Mouse (Mus musculus): ENCODE measurements around the gene Stat3.

Gene Stat3

DNA sequence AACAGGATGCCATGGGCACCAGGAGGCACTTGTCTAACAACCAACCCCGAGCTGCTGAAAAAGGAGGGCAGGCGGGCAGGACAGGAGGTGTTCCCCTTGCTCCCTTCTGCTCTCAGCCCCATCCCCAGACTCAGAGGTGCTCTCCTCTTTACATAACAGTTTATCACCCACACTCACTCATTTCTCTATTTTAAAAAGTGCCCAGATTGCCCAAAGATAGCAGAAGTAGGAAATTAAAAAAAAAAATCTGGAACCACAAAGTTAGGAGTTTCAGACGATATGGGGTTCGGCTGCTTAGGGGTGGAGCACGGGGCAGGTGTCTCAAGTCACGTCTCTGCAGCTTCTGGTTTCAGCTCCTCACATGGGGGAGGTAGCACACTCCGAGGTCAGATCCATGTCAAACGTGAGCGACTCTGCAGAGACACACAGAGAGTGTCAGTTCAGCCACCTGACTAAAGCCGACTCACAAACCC, 51.0 kb downstream of the Stat3 start:
- no peak for DNase-seq

DNA sequence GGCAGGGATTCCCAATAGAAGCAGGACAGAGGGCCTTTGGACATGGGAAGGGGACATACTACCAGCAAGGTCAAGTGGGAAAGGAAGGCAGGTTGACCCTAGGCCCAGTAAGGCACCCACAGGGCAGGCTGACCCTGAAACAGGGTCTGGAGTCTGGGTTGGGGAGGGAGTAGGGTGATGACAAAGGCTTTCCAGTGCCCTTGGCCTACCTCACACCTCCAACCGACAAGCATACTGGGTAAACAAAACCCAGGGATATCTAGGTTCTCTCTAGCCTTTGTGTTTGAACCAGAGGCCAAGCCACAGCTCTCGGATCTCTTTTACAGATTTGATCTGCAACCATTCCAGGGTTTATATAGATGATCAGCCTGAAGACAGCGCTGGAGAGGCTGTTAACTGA, 51.6 kb downstream of the Stat3 start:
- no peak for DNase-seq

DNA sequence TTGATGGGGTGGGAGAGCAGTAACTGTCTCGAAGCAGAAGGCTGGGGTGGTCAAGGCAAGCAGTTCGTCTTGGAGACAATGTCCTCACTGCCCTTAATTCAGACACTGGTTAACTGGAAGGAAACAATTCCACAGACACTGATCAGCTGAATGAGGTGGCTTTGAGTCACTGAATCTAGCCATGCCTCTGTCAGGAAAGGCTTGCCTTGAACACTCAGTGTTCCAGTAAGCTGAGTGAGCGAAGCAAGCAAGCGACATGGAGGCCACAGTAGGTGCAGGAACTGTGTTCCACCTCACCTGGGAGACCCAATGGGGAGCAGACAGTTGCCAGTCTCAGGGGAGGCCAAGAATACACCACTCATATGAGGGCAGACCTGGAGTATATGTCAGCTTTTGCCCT, 52.1 kb downstream of the Stat3 start:
- DNase-seq = no peak

DNA sequence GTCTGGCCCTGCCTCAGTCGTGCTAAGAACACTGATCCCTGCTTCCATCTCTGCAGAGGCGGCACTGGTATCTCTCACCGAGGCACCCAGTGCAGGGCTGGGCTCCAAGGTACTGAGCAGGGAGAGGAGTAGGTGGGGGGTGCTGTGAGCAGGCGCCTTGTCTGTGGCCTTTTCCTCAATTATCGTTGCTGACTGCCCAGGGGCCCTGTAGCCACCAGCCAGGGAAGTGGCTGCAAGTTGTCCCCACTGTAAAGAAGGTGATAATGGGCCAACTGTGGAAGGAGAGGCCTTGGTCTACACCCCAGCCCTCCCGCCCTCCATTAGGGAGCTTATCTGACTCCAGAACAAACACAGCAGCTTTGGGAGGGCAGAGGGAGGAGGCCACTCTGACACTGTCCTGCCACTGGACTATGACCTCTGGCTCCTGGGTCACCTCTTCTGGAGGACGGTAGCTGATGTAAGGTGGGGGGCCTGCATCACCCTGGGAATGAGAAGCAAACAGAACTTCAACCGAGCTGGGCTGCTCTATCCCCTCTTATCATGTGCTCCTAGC, 53.1 kb downstream of the Stat3 start:
- no peak for DNase-seq

DNA sequence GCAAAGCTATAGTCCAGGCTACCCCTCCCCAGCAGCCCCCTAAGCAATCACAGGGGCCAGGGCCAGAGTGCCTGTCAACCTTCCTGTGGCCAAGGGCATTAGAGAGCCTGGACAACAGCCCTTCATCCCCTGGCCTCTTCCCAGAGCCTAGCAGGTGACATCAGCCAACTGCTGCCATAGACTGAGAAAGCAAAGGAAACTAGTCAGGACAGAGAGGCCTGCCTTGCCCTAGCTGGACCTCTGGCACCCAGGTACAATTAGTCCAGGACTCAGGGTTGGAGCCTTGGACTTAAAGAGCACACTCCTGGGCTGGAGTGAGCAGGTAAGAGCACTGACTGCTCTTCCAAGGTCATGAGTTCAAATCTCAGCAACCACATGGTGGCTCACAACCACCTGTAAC, 53.9 kb downstream of the Stat3 start:
- DNase-seq = no peak

DNA sequence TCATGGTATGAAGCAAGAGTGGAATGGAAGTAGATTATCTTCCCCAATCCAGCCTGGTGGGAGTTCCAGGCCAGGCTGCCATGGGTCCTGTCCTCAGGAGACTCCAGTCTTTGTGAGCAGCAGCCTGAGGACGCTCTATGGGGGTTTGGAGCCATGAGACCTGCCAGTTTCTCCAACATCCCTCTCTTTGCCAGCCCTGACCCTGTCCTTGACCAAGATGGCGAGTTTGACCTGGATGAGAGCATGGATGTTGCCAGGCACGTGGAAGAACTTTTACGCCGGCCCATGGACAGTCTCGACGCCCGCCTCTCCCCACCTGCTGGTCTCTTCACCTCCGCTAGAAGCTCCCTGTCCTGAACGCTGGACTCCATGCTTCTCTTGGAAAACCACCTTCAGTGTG, 55.7 kb downstream of the Stat3 start:
- DNase-seq = no peak

DNA sequence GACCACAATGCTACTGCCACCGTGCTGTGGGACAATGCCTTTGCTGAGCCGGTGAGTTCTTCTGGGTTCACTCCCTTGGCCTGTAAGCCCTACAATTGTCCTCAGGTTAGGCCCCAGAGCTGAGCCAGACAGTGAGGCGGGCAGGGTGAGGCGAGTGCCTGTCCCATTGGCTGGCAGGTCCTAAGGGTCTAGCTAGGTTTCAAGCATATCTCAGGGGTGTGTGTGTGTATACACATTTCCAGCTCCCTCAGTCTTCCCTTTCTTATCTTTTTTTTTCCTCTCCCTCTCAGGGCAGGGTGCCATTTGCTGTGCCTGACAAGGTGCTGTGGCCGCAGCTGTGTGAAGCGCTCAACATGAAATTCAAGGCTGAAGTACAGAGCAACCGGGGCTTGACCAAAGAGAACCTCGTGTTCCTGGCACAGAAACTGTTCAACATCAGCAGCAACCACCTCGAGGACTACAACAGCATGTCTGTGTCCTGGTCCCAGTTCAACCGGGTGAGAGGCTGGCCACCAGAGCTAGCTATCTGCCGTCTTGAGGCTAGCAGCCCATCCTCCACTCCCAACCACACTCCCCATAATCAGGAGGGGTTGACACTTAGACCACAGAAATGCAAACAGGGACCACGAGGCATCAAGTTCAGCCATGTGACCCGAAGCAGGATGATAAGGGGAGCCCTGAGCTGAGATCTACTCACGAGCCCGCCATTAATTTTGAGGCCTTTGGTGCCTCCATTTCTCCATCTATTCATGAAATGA, 59.8 kb downstream of the Stat3 start:
- DNase-seq = no peak

DNA sequence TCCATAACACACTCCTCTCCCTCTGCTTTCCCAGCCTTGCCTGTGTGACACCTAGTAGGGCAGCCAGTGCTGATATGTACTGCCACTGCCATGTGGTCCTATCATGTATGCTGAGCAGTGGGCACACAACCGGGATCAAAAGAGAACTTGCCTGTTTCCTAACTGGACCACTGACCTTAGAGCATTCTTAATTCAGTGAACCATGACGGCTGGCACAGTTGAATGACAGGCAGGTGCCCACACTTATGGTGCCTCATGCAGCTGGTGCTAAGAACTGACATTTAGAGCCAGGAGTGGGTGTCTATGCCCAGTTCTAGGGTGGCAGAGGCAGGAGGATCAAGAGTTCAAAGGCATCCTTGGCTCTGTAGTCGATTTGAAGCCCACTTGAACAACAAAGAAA, 63.6 kb downstream of the Stat3 start:
- no peak for DNase-seq

DNA sequence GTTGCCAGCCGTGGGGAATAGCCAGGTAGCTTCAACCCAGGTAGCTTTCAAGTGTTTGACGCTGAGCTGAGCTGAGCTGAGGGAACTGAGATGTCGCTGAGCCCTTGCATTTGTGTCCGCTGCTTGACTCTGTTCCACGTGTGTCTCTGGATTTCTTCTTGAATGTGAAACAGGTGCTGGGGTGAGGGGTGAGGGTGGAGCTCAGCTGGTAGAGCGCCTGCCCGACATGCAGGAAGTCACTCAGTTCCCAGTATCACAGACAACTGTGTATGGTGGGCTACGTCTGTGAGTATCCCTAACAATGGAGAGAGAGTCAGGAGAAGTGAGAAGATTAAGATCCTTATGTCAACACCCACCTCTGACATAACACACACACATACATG, 68.4 kb downstream of the Stat3 start:
- DNase-seq = no peak

DNA sequence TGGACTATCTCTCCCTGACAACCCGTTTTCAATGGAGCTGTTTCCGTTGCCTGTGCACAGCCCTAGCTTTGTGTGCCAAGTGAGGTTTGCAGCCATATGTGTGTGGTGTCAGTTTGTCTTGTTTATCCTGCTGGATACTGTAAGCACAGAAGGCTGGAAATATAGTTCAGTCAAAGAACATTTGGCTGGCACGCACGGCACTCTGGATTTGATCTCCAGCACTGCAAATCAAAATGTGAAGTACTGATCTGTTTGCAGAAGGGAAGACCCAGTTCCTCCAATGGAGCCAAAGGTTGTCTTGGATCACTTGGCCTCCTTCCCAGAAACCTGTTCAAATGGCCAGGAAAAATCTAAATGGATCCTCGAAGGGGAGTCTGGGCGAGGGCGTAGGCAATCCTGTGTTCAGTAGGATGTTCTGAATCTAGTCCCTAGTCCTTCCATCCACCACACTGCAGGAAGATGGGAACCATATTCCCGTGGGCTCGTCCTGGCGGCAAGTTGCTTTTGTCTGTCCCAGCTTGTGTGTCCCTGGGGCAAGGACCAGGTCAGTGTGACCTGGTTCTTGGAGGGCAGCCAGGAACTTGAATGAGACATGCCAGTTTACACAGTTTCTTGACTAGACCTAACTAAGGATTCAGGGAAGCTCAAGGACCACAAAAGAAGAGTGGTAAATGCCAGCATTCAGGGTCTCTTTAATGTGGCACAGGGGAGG, 68.9 kb downstream of the Stat3 start:
- no peak for DNase-seq

DNA sequence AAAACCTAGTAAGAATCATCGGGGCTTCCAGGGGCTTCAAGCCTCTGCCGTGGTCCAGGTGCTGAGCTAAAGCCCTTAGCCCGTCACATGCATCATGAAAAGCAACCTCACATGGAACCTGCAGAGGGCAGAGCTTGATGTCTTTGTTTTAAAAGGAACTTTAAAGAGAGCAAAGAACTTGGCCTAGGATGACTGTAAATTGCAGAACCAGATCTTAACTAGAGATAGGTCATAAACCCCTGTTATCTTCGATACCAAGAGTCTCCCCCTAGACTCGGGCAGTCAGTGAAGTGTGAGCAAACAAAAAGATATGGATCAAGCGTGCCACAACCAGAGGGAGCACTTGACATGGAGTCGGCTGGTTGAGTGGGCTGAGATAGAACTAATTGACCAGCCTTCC, 73.7 kb downstream of the Stat3 start:
- DNase-seq = no peak

DNA sequence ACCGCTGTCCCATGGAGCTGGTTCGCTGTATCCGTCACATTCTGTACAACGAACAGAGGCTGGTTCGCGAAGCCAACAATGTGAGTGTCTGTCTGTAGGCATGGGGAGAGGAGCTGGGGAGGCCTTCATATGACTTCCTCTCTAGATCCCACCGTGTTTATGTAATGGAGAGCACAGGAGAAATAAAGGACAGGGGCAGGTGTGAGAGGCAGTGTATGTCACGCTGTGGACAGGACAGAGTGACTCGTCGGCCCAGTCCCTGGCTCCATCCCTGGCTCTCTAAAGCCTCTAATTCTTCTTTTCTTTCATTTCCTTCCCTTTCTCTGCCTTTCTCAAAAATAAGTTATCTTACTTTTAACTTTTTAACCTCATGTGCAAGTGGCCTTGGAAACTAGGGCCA, 76.2 kb downstream of the Stat3 start:
- DNase-seq = no peak

DNA sequence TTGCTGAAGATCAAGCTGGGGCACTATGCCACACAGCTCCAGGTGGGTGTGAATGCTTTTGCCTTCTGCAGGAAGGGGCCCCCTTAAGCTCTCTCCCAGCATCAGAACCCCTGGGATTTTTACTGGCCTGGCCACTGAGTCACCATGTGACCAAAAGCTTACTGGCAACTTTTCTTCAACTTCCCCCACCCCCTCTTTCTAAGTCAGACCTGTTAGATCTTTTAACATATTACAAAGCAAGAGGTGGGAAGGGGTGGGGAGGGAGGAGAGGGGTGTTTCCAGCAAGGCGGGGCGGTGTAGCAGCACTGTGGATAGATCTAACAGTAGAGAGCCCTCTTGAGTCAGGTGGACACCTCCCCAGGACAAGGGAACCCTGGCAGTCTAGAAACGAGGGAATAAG, 77.5 kb downstream of the Stat3 start:
- DNase-seq = no peak

DNA sequence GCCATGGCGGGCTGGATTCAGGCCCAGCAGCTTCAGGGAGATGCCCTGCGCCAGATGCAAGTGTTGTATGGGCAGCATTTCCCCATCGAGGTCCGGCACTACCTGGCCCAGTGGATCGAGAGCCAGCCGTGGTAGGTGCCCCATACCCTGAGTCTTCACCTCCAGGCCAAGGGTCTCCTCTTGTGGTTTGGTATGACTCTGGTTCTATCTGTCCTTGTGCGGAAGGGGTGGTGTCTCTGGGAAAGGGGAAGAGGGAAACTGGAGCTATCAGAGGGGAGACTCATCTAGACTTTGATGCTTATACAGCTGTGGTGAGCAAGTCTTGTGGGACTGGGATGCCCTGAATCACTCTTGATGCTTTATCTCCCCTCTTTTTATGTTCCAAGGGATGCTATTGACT, 78.0 kb downstream of the Stat3 start:
- no peak for DNase-seq

DNA sequence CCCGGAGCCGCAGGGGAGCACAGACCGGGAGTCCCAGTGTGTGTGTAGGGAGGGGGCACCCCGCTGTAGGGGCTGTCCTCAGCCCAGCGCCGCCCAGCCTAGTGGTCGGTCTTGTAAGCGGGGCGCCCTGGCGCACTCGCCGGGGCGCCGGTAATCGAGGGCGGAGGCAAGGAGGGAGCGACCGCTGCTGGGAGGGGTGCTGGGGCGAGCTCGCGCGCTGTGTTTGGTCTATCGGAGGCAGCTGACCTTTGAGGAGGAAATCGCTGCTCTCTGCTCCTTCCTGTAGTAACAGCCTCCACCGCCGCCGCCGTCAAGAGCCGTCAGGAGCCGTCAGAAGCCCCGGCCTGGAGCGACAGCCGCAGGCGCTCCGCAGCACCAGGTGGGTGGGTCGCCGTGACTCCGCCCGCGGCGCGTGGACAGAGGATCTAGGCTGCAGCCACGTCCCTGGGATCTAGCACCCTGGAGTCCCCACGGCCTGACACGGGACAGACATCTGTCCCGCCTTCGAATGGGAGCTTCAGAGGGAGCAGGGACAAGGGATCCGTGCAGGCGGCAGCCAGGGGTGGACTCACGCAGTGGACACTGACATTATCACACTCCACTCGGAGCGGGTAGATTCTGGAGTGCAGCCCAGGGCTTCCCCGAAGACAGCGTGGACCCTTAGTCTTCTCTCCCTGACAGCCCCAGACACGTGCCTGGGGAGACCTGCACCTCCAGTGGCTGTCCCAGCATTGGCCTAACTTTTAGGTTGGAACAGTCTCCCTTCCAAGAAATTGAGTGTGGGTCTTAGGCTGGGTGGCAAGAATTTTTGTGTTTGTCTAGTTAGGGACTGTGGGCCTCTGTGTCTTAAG, 78.9 kb downstream of the Stat3 start:
- peak; percentile 94 for DNase-seq

DNA sequence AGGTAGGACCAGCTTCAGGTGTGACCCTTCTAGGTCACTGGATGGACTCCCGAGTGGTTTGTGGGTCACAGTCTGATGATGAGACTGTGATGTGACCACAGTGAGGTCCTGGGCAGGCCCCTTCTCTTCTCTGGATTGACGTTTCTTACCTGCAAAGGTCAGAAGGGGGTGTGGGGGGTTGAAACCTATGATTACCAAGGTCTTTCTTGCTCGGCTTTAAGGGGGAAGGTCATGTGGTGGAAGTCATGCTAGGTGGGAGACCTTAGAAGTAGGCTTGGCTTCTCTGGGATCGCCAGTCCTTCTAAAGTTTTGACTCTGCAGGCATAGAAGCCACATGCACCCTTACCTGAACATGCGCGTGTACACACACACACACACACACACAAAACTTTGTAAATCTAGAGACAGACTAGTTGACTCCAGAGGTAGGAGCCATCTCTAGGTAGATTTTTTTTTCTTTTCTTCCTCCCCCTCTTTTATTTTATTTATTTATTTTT, 79.7 kb downstream of the Stat3 start:
- DNase-seq = no peak

DNA sequence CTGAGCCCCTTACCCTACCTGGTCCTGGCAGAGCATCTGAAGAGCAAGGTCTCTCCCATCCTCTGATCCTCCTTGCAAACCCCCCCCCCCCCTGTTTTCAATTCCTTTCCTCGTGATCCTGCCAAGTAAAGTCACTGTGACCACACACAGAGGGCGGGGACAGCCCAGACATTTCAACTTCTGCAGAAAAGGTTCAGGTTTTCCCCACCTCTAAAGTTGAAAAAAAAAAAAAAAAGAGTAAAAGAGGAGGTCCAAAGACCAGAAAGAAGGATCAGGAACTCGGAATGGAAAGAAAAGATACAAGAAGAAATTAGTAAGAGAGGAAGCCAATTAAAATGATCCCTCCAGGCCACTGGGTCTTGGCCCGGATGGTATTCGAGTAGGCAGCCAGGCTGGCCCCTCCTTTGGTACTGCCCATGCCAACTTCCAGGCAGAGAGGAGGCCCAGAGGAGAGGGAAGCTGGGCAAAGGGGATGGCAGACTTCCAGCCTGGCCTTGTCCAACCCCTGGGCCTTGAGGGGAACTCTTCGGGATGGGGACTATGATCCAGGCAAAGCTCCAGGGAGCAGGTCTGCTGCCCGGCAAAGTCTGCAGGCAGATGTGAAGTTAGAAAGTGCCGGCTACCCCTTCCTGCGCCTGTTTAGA, 80.3 kb downstream of the Stat3 start, which contains the start of gene Stat5a:
Stat5a (plus strand) TSS at position 417 of the 644 bp plus-strand sequence.
- DNase-seq = peak; percentile 71

DNA sequence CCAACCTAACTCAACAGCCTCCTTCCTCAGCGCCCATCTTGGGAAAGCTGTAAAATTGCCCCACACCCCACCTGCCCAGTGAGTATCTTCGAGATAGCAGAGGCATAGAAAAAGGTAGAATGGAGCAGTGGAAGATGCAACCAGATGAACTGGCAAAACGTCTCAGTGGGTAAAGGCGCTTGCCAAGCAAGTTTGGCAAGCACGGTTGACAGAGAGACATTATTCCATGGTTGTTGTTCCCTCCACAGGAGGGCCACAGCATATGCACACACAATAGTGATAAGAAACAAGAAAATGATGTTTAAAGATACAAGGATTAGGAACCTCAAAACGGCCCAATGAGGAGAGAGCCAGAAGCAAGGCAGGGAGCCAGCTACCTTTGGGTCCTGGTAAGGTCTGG, 81.4 kb downstream of the Stat3 start:
- DNase-seq = no peak

DNA sequence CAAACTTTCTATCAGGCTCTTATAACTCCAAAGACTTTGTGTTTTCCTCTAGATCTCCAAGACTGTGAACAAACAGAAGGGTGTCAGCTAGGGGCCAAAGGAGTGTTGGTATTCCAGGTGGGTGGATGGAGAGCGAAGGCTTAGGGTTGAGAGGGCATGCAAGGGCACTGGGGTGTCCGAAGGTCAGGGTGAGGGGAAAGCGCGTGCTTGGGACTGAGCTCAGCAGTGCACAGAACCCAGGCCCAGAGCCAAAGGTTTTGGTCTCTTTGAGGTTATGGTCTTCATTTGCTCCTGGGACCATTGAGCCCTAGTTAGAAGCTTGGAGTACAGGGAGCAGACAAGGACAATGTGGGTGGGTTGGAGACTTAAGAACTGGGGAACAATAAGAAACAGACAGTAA, 84.2 kb downstream of the Stat3 start:
- no peak for DNase-seq

DNA sequence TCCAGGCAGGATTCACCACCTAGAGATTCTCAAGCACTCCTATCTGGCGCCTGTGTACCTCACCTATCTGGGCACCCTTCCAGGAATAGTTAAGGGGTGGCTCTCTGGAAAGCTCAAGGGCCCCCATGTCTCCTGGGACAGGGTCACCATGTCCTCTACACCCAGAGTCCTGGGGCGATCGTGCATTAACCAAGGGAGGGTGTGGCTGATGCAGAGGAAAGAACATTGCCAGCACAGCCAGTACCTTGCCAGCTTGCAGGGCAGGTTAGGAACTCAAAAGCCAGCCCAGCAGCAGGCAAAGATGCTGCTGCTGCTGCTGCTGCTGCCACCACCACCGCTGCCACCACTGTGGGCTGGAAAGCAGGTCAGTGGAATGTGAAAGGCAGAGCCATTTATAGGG, 85.1 kb downstream of the Stat3 start:
- DNase-seq = no peak

DNA sequence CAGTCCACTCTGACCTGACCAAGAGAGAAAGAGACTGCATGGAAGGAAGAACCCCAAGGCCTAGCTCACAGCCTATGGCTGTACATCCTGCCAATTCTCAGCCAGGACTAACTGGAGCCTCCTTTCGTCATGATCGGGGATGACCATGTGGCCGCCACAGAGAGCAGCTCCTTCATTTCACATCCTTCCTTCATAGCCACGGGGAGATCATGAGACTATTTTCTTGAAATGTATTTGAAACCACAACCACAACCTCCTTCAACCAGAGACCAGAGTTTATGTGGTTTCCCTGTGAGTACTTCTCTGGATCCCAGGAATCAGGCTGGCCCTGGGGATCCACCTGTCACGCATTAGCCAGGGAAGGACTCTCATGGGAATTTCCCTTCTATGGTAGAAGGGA, 86.3 kb downstream of the Stat3 start:
- no peak for DNase-seq

DNA sequence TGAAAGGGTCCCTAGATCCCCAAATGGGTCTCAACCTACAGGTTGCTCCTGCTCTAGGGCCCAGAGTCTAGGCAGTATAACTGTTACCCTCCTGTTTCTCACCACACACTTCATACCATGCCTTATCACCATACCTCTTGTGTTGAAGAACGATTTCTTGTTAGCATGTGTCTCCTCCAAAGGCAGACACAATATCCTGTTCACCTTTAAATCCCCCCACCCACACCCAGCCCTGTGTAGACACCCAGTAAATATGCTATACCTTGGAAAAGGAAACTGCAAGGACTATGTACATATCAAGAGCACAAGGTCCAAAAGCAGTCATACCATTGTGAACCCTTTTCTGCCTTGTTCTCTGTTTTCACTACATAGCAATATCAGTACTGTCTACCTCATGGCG, 87.3 kb downstream of the Stat3 start:
- no peak for DNase-seq

All from lung, postnatal 10 days (tissue).